Mouse (Mus musculus): Measurements from ENCODE around the gene H13. TPM values are rescaled to one million over a fixed set of nuclear protein-coding genes. Genes with fewer than 3 reads are reported as not detected.

Gene H13
- 10 to 100 TPM; 61.6 to 72.9 (median 72.1) TPM for polyA plus RNA-seq (2017; shearing (Covaris generic))

DNA sequence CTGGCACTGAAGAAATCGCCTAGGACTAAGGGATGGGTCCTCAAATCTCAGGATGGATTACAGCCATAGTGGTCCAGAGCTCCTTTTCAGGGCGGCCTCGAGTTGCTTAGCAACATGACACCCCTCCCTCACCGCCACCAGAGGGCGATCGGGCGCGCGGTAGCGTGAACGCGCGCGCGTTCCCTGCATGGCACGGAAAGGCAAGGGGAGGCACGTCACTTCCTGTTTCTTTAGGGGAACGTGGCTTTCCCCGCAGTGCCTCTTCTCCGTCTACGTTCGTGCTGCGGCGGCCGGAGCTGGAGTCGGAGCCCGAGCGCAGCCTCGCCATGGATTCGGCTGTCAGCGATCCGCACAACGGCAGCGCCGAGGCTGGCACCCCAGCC, at the start of gene H13:
Gene H13, plus strand, starts transcription at position 206 of the 383 bp plus-strand sequence.
- peak; percentile 77 for ATAC-seq

- ATAC-seq: no peak
These were observed 48.7 kb upstream of the H13 start for GRCm38 (mm10) chr2:152620367-152621134.

GRCm38 (mm10) chr2:152622151-152622550, 47.1 kb upstream of the H13 start:
- no peak for ATAC-seq

- ATAC-seq: no peak
These were observed 46.3 kb upstream of the H13 start, which contains the start of gene Defb25 for GRCm38 (mm10) chr2:152622953-152623352. Gene Defb25, minus strand, starts transcription at chr2:152623053.

- no peak for ATAC-seq
These were observed 44.7 kb upstream of the H13 start for GRCm38 (mm10) chr2:152624566-152624965.

- no peak for ATAC-seq
These were observed 44.0 kb upstream of the H13 start for GRCm38 (mm10) chr2:152625256-152625655.

- ATAC-seq: no peak
These were observed 42.3 kb upstream of the H13 start, which contains the start of gene Rem1 for GRCm38 (mm10) chr2:152626774-152627591. Gene Rem1, plus strand, starts transcription at chr2:152626951.

GRCm38 (mm10) chr2:152628066-152628465, 41.2 kb upstream of the H13 start:
- no peak for ATAC-seq

DNA sequence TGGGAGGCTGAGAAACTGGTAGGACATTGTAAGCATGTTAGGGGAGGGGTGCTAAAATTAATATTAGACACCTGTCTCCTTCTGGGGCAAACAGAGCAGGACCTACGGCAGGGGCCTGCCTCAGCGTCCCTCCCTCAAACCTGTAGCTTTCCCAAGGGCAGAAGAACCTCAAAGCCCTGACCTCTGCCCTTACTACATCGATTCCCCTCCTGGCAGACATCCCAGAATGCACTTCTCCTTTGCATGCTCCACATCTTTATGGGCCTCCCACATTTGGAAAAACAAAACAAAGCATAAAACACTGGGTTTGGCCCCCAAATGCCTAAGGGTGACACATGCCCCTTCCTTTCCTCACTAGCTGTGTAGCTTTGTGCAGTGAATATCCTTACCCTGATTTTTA, 40.0 kb upstream of the H13 start:
- no peak for ATAC-seq

GRCm38 (mm10) chr2:152629904-152630303, 39.4 kb upstream of the H13 start:
- no peak for ATAC-seq

- ATAC-seq: no peak
These were observed 35.9 kb upstream of the H13 start for GRCm38 (mm10) chr2:152633334-152633733.

GRCm38 (mm10) chr2:152634311-152634710, 35.0 kb upstream of the H13 start:
- no peak for ATAC-seq

- no peak for ATAC-seq
These were observed 32.8 kb upstream of the H13 start for GRCm38 (mm10) chr2:152636246-152637005.

DNA sequence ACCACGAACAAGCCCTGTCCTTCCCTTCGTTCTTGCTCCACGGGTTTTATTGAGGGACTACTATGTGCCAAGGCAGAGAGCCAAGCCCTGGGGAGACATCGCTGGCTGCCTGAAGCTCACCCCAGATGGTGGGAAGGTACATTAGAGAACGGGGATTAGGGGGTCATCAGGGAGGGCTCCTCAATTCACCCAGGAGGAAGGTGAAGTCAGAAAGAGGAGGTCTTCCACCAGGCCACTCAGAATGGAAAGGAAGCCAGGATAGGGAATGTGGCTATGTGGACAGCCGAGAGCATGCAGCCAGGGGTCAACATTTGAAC, 32.3 kb upstream of the H13 start:
- ATAC-seq: no peak

DNA sequence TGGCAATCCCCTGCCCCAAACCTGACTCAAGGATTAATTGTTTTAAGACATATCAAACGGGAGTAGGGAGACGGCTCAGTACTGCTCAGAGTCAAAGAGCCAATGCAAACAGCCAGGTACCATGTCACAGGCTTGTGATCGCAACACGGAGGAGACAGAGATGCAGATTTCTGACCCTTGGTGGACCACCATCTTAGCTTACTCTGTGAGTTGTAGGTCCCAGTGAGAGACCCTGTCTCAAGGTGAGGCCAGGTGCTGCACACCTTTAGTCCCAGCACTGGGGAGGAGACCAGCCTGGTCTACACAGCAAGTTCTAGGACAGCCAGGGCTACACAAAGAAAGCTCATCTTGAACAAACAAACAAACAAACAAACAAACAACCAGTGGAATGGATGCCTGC, 31.9 kb upstream of the H13 start:
- ATAC-seq: no peak

GRCm38 (mm10) chr2:152638865-152639264, 30.4 kb upstream of the H13 start:
- ATAC-seq: no peak

DNA sequence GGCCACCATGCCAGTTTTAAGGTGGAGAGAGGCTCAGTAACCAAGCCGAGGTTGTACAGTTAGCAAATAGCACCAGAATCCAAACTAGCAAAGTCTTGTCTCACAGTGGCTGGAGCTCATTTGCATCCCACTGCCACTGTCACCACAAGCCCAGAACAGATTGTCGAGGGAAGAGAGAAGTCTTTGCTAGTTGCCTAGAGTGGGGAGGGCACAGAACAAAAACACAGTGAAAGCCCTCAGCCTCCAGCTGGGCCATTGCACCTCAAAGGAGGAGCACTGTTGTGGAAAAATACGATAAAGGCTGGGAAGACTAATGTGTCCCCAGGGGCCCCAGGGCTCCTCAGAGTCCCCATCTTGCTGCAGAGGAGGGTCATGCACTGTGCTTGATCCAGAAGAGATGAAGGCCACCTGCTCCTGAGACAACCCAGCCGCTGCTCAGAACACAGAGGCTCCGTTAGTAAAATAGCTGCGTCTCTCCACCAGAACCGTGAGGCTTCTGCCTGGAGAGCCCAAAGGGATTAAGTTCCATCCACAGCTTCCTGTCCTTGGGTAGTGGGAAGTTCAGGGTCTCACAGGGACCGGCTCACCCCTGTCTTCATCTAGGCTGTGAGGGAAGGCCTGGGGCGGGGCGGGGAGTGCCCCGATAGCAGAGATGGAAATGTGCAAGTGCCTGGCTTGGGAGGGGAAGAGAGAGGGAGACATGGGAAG, 29.7 kb upstream of the H13 start:
- no peak for ATAC-seq

DNA sequence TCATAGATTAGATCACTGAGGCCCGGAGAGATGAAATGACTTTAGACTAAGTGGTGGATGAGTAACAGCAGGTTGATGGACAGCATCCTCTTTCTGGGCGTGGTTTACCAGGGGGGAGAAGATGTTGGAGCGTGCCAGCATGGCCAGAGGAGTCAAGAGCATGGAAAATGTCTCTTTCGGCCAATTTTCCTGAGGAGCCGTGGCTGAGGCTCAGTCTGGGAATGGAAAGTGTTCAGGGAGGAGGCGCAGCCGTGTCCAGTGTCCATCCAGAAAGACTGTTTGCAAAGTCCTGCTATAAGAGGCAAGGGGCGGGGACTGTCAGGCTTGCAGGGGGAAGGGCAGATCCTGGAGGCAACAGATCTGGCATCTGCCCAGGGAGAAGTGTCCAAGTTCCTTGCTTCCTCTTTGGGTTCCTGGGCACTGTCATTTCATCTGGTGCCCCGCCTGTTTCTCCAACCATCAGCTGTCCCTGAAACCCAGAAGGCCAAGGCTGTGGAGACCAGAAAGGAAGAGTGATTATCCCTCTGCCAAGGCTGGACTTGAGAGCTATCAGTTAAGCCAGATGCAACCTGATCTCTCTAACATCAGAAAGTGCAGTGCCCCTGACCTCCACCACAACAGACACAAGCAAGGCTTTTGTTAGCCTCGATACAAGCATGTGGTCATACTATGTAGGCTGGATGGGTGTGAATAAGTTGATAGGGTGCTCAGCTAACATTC, 16.2 kb upstream of the H13 start:
- no peak for ATAC-seq

GRCm38 (mm10) chr2:152653874-152654715, 15.2 kb upstream of the H13 start:
- no peak for ATAC-seq

GRCm38 (mm10) chr2:152657398-152657797, 11.9 kb upstream of the H13 start:
- ATAC-seq: no peak

DNA sequence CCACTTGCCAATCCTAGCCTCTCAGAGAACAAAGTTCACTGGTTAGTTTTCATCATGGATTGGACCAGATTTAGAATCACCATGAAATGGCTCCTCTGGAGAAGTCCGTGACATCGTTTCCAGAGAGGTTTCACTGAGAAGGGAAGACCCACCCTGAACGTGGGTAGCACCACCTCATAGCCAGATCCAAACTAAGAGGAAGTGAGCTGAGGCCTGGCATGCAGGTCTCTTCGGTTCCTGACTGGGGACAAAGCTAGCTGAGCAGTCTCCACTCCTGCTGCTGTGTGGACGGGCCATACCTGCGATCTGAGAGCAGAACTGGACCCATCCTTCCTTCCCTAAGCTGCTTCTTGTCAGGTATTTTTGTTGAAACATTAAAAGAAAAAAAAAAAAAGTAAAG, 8.1 kb upstream of the H13 start:
- ATAC-seq: no peak
